In genomic region chr13:69627941-69628340, GRCm38 (mm10) we compare ENCODE assay signal across 23 mouse cellular contexts.
"Had no signal": no experiment of that assay in that cellular context is flagged by ENCODE, and none has a peak within 500 bp of the region (broad histone marks: within the 10 kb centered on the region; RNA-seq: fewer than 3 reads in every experiment).

No protein-coding gene starts in this region.

- H3K9ac ChIP-seq: heart, embryonic 12.5 days; hindbrain, embryonic 13.5 days; hindbrain, embryonic 15.5 days; kidney, embryonic 15.5 days; limb, embryonic 13.5 days; limb, embryonic 15.5 days; liver, embryonic 12.5 days had no signal

- H3K27ac ChIP-seq: hindbrain, embryonic 13.5 days; hindbrain, embryonic 15.5 days; hindbrain, postnatal 0 days; kidney, embryonic 15.5 days; kidney, postnatal 0 days; limb, embryonic 13.5 days; limb, embryonic 15.5 days; liver, embryonic 12.5 days had no signal

- ATAC-seq: hindbrain, postnatal 0 days; intestine, embryonic 16.5 days; liver, embryonic 12.5 days had no signal

- DNase-seq: gastrocnemius, postnatal 14 days; gastrocnemius, postnatal 36 days; heart, adult 18-20 months; heart, postnatal 10 days; heart, postnatal 36 days; kidney, adult 11 months; kidney, adult 2 months; kidney, adult 9 months; kidney, postnatal 14 days; kidney, postnatal 36 days; layer of hippocampus, adult 9-11 months; layer of hippocampus, postnatal 36 days; left cerebral cortex, postnatal 4 days had no signal

- H3K27me3 ChIP-seq: heart, embryonic 12.5 days; hindbrain, embryonic 13.5 days; hindbrain, embryonic 15.5 days; kidney, embryonic 15.5 days; limb, embryonic 13.5 days; limb, embryonic 15.5 days; liver, embryonic 12.5 days had no signal

- H3K9me3 ChIP-seq: heart, embryonic 12.5 days; hindbrain, embryonic 13.5 days; hindbrain, embryonic 15.5 days; kidney, embryonic 15.5 days; limb, embryonic 13.5 days; limb, embryonic 15.5 days; liver, embryonic 12.5 days had no signal

- H3K4me3 ChIP-seq: heart, embryonic 12.5 days; hindbrain, embryonic 13.5 days; hindbrain, embryonic 15.5 days; kidney, embryonic 15.5 days; limb, embryonic 13.5 days; limb, embryonic 15.5 days; liver, embryonic 12.5 days had no signal

- H3K4me2 ChIP-seq: heart, embryonic 12.5 days; hindbrain, embryonic 13.5 days; hindbrain, embryonic 15.5 days; kidney, embryonic 15.5 days; limb, embryonic 13.5 days; limb, embryonic 15.5 days; liver, embryonic 12.5 days had no signal

- H3K4me1 ChIP-seq: heart, embryonic 12.5 days; hindbrain, embryonic 13.5 days; hindbrain, embryonic 15.5 days; kidney, embryonic 15.5 days; limb, embryonic 13.5 days; limb, embryonic 15.5 days; liver, embryonic 12.5 days had no signal
